Mouse (Mus musculus) liver, embryonic 14.5 days (tissue): ENCODE measurements around the gene Abr. TPM values are rescaled to one million over a fixed set of nuclear protein-coding genes. Genes with fewer than 3 reads are reported as not detected.

ENCODE experiments used
- ATAC-seq: fragments of 200-750 bp; cut with Nextera tagmentation; 2 replicates; pipeline ENCODE4 v1.8.0; 2017; ENCODE audit warnings: moderate number of reproducible peaks, mild to moderate bottlenecking, moderate library complexity; ENCODE audit not compliant: insufficient read depth
- DNase-seq, 3 experiments: peaks; one replicate each; pipeline ENCODE4 v3.0.0-alpha.2; 2012 to 2013; ENCODE audit warnings: low read depth in 3 of 3, low spot score in 3 of 3
- H3K27ac ChIP-seq: fragments of 300-500 bp; sonication (generic); 2 replicates; pipeline ENCODE4 v1.5.1; 2014; ENCODE audit warnings: moderate library complexity, mild to moderate bottlenecking, control low read depth, inconsistent platforms
- H3K27me3 ChIP-seq: fragments of 300-500 bp; sonication (generic); 2 replicates; pipeline ENCODE4 v1.6.1; 2014; ENCODE audit warnings: mild to moderate bottlenecking, low read length, moderate library complexity; ENCODE audit not compliant: control insufficient read depth, insufficient read depth
- H3K36me3 ChIP-seq: fragments of 300-500 bp; sonication (generic); replicated peaks from 2 replicates; pipeline ENCODE4 v1.6.1; 2014; ENCODE audit warnings: low read depth; ENCODE audit not compliant: control insufficient read depth, insufficient read depth
- H3K4me1 ChIP-seq, 2 experiments: fragments of 200-500 bp in 1 of 2; fragments of 300-500 bp in 1 of 2; sonication (generic) in 1 of 2; replicated peaks; 2 replicates each; pipeline ENCODE4 v1.6.1; 2012 to 2014; ENCODE audit warnings: antibody characterized with exemption in 1 of 2, inconsistent platforms in 1 of 2, low read length in 1 of 2; ENCODE audit not compliant: control insufficient read depth in 2 of 2, insufficient read depth in 2 of 2
- H3K4me2 ChIP-seq: fragments of 300-500 bp; sonication (generic); 2 replicates; pipeline ENCODE4 v1.6.1; 2014; ENCODE audit warnings: low read depth, mild to moderate bottlenecking, control low read depth, moderate library complexity
- H3K4me3 ChIP-seq, 2 experiments: fragments of 200-500 bp in 1 of 2; fragments of 300-500 bp in 1 of 2; sonication (generic) in 1 of 2; 2 replicates each; pipeline ENCODE4 v1.5.1; 2012 to 2014; ENCODE audit warnings: low read depth in 2 of 2, low read length in 2 of 2, mild to moderate bottlenecking in 2 of 2, control low read depth in 1 of 2, inconsistent platforms in 1 of 2, moderate library complexity in 1 of 2; ENCODE audit not compliant: insufficient read depth in 1 of 2
- H3K9ac ChIP-seq: fragments of 300-500 bp; sonication (generic); replicated peaks from 2 replicates; pipeline ENCODE4 v1.6.1; 2014; ENCODE audit warnings: mild to moderate bottlenecking, control low read depth, moderate library complexity
- H3K9me3 ChIP-seq: fragments of 300-500 bp; sonication (generic); 2 replicates; pipeline ENCODE4 v1.6.1; 2016; ENCODE audit warnings: low read length, mixed read lengths; ENCODE audit not compliant: control insufficient read depth
- CTCF ChIP-seq: IDR thresholded peaks from 2 replicates; pipeline ENCODE4 v1.5.1; 2016; ENCODE audit warnings: antibody characterized with exemption, low read depth, control low read depth
- EP300 ChIP-seq: IDR thresholded peaks from 2 replicates; pipeline ENCODE4 v1.6.1; 2016; ENCODE audit warnings: antibody characterized with exemption, low read depth
- WGBS: fragments of 180-500 bp; shearing (Covaris S2); extraction: QIAGEN DNeasy Blood & Tissue Kit; methylation state at CpG from one replicate; pipeline ENCODE4 v1.1.7; 2014; ENCODE audit not compliant: insufficient replicate concordance; 5-methylcytosine and 5-hydroxymethylcytosine counted together
- polyA plus RNA-seq, 2 experiments: library from polyadenylated mRNA; depleted of rRNA in 1 of 2; stranded (reverse) in 1 of 2; unstranded in 1 of 2; fragments of >200 nt; fragmentation: Nextera tagmentation in 1 of 2; extraction: Ambion mirVana in 1 of 2; gene quantifications; 2 replicates each; pipeline versions ENCODE4 v1.2.1 to v1.2.3; 2012 to 2014

Abr gene
- polyA plus RNA-seq, 2 experiments: 2.3 to 3.3 TPM

- DNase-seq: no peak
- WGBS: 63% methylated on average over 4 of the region's 4 CpGs
- ATAC-seq: no peak
- H3K36me3 ChIP-seq: no peaks in the 10 kb centered on the region
- H3K4me3 ChIP-seq: no peak overlapping the region
- no peaks in the 10 kb centered on the region for H3K9me3 ChIP-seq
- TF ChIP-seq EP300: no peak
- TF ChIP-seq CTCF: no peak
- H3K4me2 ChIP-seq: no peak overlapping the region
- H3K27me3 ChIP-seq: no peaks in the 10 kb centered on the region
- H3K9ac ChIP-seq: no peak overlapping the region
- H3K4me1 ChIP-seq: no peaks in the 10 kb centered on the region
- no peak overlapping the region for H3K27ac ChIP-seq
These were observed 64.3 kb downstream of the Abr start for GRCm38 (mm10) chr11:76557837-76558236.

- no peak for TF ChIP-seq EP300
- H3K9ac ChIP-seq: no peak overlapping the region
- no peak overlapping the region for H3K27ac ChIP-seq
- no peaks in the 10 kb centered on the region for H3K9me3 ChIP-seq
- no peak overlapping the region for H3K4me3 ChIP-seq
- 54% methylated on average over 4 of the region's 4 CpGs for WGBS
- no peaks in the 10 kb centered on the region for H3K36me3 ChIP-seq
- DNase-seq: no peak
- ATAC-seq: no peak
- H3K4me2 ChIP-seq: no peak overlapping the region
- no peaks in the 10 kb centered on the region for H3K4me1 ChIP-seq
- H3K27me3 ChIP-seq: no peaks in the 10 kb centered on the region
These were observed 73.9 kb downstream of the Abr start for GRCm38 (mm10) chr11:76548153-76548721.

GRCm38 (mm10) chr11:76547420-76547819, 74.7 kb downstream of the Abr start:
- ATAC-seq (no peak), DNase-seq (no peak)
- no peak for TF ChIP-seq CTCF
- TF ChIP-seq EP300: no peak
- Histone ChIP-seq H3K4me2 (no peak overlapping the region), H3K36me3 (no peaks in the 10 kb centered on the region), H3K27me3 (no peaks in the 10 kb centered on the region), H3K9me3 (no peaks in the 10 kb centered on the region), H3K4me3 (no peak overlapping the region), H3K27ac (no peak overlapping the region), H3K9ac (no peak overlapping the region), H3K4me1 (no peaks in the 10 kb centered on the region)
- WGBS: 47% methylated on average over 5 of the region's 5 CpGs

GRCm38 (mm10) chr11:76546431-76546830, 75.7 kb downstream of the Abr start:
- no peak for ATAC-seq
- 48% methylated on average over 4 of the region's 4 CpGs for WGBS
- H3K27ac ChIP-seq: no peak overlapping the region

GRCm38 (mm10) chr11:76543300-76543699, 78.8 kb downstream of the Abr start:
- no peak overlapping the region for H3K4me3 ChIP-seq
- H3K27me3 ChIP-seq: no peaks in the 10 kb centered on the region
- H3K36me3 ChIP-seq: no peaks in the 10 kb centered on the region
- DNase-seq: no peak
- no peak overlapping the region for H3K27ac ChIP-seq
- WGBS: 74% methylated on average over 5 of the region's 5 CpGs
- TF ChIP-seq CTCF (no peak), EP300 (no peak)
- H3K4me1 ChIP-seq: no peaks in the 10 kb centered on the region
- H3K9me3 ChIP-seq: no peaks in the 10 kb centered on the region
- no peak overlapping the region for H3K4me2 ChIP-seq
- no peak overlapping the region for H3K9ac ChIP-seq
- no peak for ATAC-seq

More at GRCm38 (mm10) chr11:76546431-76546830, 75.7 kb downstream of the Abr start:
- Histone ChIP-seq H3K27me3 (no peaks in the 10 kb centered on the region), H3K4me2 (no peak overlapping the region), H3K4me1 (no peaks in the 10 kb centered on the region), H3K4me3 (no peak overlapping the region), H3K9ac (no peak overlapping the region), H3K9me3 (no peaks in the 10 kb centered on the region), H3K36me3 (no peaks in the 10 kb centered on the region)
- DNase-seq: no peak
- TF ChIP-seq CTCF (no peak), EP300 (no peak)
